ENCODE assay signal across 8 mouse cellular contexts in the genomic region with DNA sequence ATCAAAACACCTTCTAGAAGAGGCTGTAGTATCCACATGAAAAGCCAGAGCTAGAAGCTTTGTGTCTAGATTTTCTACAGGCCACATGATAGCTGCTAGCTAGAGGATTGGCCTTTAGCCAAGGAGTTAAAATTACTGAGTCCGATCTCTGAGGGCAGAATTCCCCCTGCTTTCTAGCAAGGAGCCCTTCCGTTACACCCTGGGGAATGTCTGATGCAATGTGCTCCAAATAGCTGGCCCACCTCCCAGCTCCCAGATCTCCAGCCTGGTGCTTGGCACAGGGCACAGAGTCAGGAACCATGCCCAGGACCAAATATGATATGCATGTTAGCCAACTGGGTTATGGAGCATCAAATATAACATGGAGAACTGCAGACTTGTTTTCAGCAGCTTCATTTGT.
DNase-seq lines count a peak whose midpoint lies in the region; ATAC-seq and TF ChIP-seq lines count a peak whose summit lies in the region.

No protein-coding gene starts in this region.

- no peak overlapping the region for H3K4me2 ChIP-seq in intestine, embryonic 14.5 days (ENCODE audit: low read length)
- no peak overlapping the region for H3K4me2 ChIP-seq in intestine, postnatal 0 days (replicated peaks; ENCODE audit: low read depth)
- H3K4me2 ChIP-seq in hindbrain, postnatal 0 days (ENCODE audit: low read depth, low read length), result no peak overlapping the region
- no peak overlapping the region for H3K4me2 ChIP-seq in lung, postnatal 0 days (replicated peaks; ENCODE audit: low read depth, low read length)

- no peaks in the 10 kb centered on the region for H3K9me3 ChIP-seq in intestine, embryonic 14.5 days (ENCODE audit: control insufficient read depth, low read length)
- H3K9me3 ChIP-seq in intestine, postnatal 0 days (ENCODE audit: control insufficient read depth), result no peaks in the 10 kb centered on the region
- no peaks in the 10 kb centered on the region for H3K9me3 ChIP-seq in hindbrain, postnatal 0 days (ENCODE audit: low read length)
- H3K9me3 ChIP-seq in lung, postnatal 0 days (ENCODE audit: low read length), result no peaks in the 10 kb centered on the region

- no peak for ATAC-seq in intestine, embryonic 14.5 days (replicated peaks; ENCODE audit: low FRiP score, low TSS enrichment, low read depth)
- ATAC-seq in intestine, postnatal 0 days, result no peak
- ATAC-seq in hindbrain, postnatal 0 days, result peak; percentile 87
- ATAC-seq in lung, postnatal 0 days, result peak; percentile 84

- TF ChIP-seq POLR2A in thymus, adult 2 months (IDR thresholded peaks at IDR 0.05; ENCODE audit: control insufficient read depth, extremely low read depth, insufficient read depth, low read length, poor library complexity), result no peak

- no peak overlapping the region for H3K9ac ChIP-seq in intestine, embryonic 14.5 days (ENCODE audit: low read length)
- H3K9ac ChIP-seq in intestine, postnatal 0 days (ENCODE audit: low read depth, low read length), result no peak overlapping the region
- H3K9ac ChIP-seq in hindbrain, postnatal 0 days (replicated peaks; ENCODE audit: low read length), result no peak overlapping the region
- no peak overlapping the region for H3K9ac ChIP-seq in lung, postnatal 0 days (replicated peaks; ENCODE audit: low read depth)

- no peaks in the 10 kb centered on the region for H3K27me3 ChIP-seq in intestine, embryonic 14.5 days (replicated peaks; ENCODE audit: control insufficient read depth, insufficient read depth, low read length)
- H3K27me3 ChIP-seq in intestine, postnatal 0 days (replicated peaks; ENCODE audit: control insufficient read depth, insufficient read depth, low read length), result no peaks in the 10 kb centered on the region
- H3K27me3 ChIP-seq in hindbrain, postnatal 0 days (ENCODE audit: insufficient read depth, low read length), result no peaks in the 10 kb centered on the region
- no peaks in the 10 kb centered on the region for H3K27me3 ChIP-seq in lung, postnatal 0 days (replicated peaks; ENCODE audit: insufficient read depth, low read length)
- no peaks in the 10 kb centered on the region for H3K27me3 ChIP-seq in thymus, adult 2 months (ENCODE audit: control insufficient read depth, insufficient read depth, low read length)

- no peaks in the 10 kb centered on the region for H3K36me3 ChIP-seq in intestine, embryonic 14.5 days (ENCODE audit: control insufficient read depth, insufficient read depth, low read length)
- no peaks in the 10 kb centered on the region for H3K36me3 ChIP-seq in intestine, postnatal 0 days (ENCODE audit: control insufficient read depth, insufficient read depth)
- no peaks in the 10 kb centered on the region; the same call in 1 of the 2 replicates for H3K36me3 ChIP-seq in hindbrain, postnatal 0 days (ENCODE audit: insufficient read depth, low read length)
- H3K36me3 ChIP-seq in lung, postnatal 0 days (ENCODE audit: insufficient read depth, low read length), result no peaks in the 10 kb centered on the region
- H3K36me3 ChIP-seq in thymus, adult 2 months (ENCODE audit: control insufficient read depth, insufficient read depth, low read length), result no peaks in the 10 kb centered on the region

- peaks cover 5% of the 10 kb centered on the region; the same call in 1 of the 2 replicates for H3K4me1 ChIP-seq in intestine, embryonic 14.5 days (replicated peaks; ENCODE audit: control insufficient read depth, insufficient read depth, low read length)
- no peaks in the 10 kb centered on the region for H3K4me1 ChIP-seq in intestine, postnatal 0 days (replicated peaks; ENCODE audit: control insufficient read depth, insufficient read depth, low read length)
- peaks cover 5% of the 10 kb centered on the region; the same call in 1 of the 2 replicates for H3K4me1 ChIP-seq in hindbrain, postnatal 0 days (ENCODE audit: insufficient read depth, low read length)
- H3K4me1 ChIP-seq in lung, postnatal 0 days (ENCODE audit: insufficient read depth, low read depth, low read length), result no peaks in the 10 kb centered on the region; the same call in 1 of the 2 replicates
- H3K4me1 ChIP-seq in thymus, adult 2 months (replicated peaks; ENCODE audit: control insufficient read depth, insufficient read depth, low read length), result no peaks in the 10 kb centered on the region

- H3K4me3 ChIP-seq in intestine, embryonic 14.5 days (ENCODE audit: low read depth, low read length), result no peak overlapping the region
- no peak overlapping the region for H3K4me3 ChIP-seq in intestine, postnatal 0 days (ENCODE audit: low read depth, low read length)
- H3K4me3 ChIP-seq in gastrocnemius, adult 2 months, result no peak overlapping the region
- H3K4me3 ChIP-seq in hindbrain, postnatal 0 days (ENCODE audit: low read length), result no peak overlapping the region
- H3K4me3 ChIP-seq in lung, postnatal 0 days (ENCODE audit: low read depth, low read length), result no peak overlapping the region
- H3K4me3 ChIP-seq in thymus, adult 2 months (ENCODE audit: control insufficient read depth, insufficient read depth, low read length), result no peak overlapping the region

- no peak for DNase-seq in intestine, embryonic 14.5 days (ENCODE audit: low spot score)
- peak; percentile 79 for DNase-seq in adrenal gland, postnatal 14 days
- peak; percentile 87 for DNase-seq in gastrocnemius, adult 2 months
- peak; percentile 90 for DNase-seq in hindbrain, postnatal 0 days (ENCODE audit: low spot score)
- peak; percentile 79 for DNase-seq in lung, postnatal 0 days (ENCODE audit: low spot score)
- no peak for DNase-seq in thymus, adult 2 months
- DNase-seq in c-Kit-positive CD71-positive TER-119-positive erythroid progenitor cells, embryonic 14.5 days (ENCODE audit: low spot score), result no peak

- peak; percentile 45; the same call in 1 of the 2 replicates for TF ChIP-seq EP300 in lung, postnatal 0 days (IDR thresholded peaks at IDR 0.05)

- peak overlapping the region; percentile 34; the same call in 1 of the 2 replicates for H3K27ac ChIP-seq in intestine, embryonic 14.5 days (ENCODE audit: low read depth)
- H3K27ac ChIP-seq in intestine, postnatal 0 days (ENCODE audit: low read depth, low read length), result no peak overlapping the region
- peak overlapping the region; percentile 16; the same call in 1 of the 2 replicates for H3K27ac ChIP-seq in gastrocnemius, adult 2 months
- H3K27ac ChIP-seq in hindbrain, postnatal 0 days, result peak overlapping the region; percentile 42; the same call in 1 of the 2 replicates
- H3K27ac ChIP-seq in lung, postnatal 0 days (ENCODE audit: low read length), result no peak overlapping the region
- H3K27ac ChIP-seq in thymus, adult 2 months (ENCODE audit: control insufficient read depth, insufficient read depth, low read length), result no peak overlapping the region

- no peak for TF ChIP-seq CTCF in intestine, postnatal 0 days (IDR thresholded peaks at IDR 0.05; ENCODE audit: low read depth)
- no peak for TF ChIP-seq CTCF in gastrocnemius, adult 2 months (IDR thresholded peaks at IDR 0.05)
- TF ChIP-seq CTCF in hindbrain, postnatal 0 days (IDR thresholded peaks at IDR 0.05; ENCODE audit: low read depth), result no peak
- TF ChIP-seq CTCF in lung, postnatal 0 days (IDR thresholded peaks at IDR 0.05), result no peak
- no peak for TF ChIP-seq CTCF in thymus, adult 2 months (IDR thresholded peaks at IDR 0.05; ENCODE audit: borderline replicate concordance, control insufficient read depth, extremely low read depth, insufficient read depth, low read length, poor library complexity)

- WGBS in intestine, embryonic 14.5 days, result 30% methylated on average over 2 of the region's 2 CpGs
- 50% methylated on average over 2 of the region's 2 CpGs for WGBS in intestine, postnatal 0 days
- WGBS in hindbrain, postnatal 0 days, result 11% methylated on average over 2 of the region's 2 CpGs
- WGBS in lung, postnatal 0 days, result 8% methylated on average over 2 of the region's 2 CpGs
- 89% methylated on average over 2 of the region's 2 CpGs for WGBS in thymus, adult 2 months

- intact Hi-C loops in gastrocnemius, adult 2 months (cut with DNase I), result no loop called here

Comparison
In these comparisons a context has a peak if more than half of its experiments do, and no peak if none do; other contexts are left out.
1. H3K27ac ChIP-seq: peak in intestine, embryonic 14.5 days (single experiment), gastrocnemius, adult 2 months (single experiment) and hindbrain, postnatal 0 days (single experiment); none in intestine, postnatal 0 days (single experiment), lung, postnatal 0 days (single experiment) and thymus, adult 2 months (single experiment).
2. ATAC-seq: peak in hindbrain, postnatal 0 days (single experiment) and lung, postnatal 0 days (single experiment); none in intestine, embryonic 14.5 days (single experiment) and intestine, postnatal 0 days (single experiment).
3. DNase-seq: peak in adrenal gland, postnatal 14 days (single experiment), gastrocnemius, adult 2 months (single experiment), hindbrain, postnatal 0 days (single experiment) and lung, postnatal 0 days (single experiment); none in intestine, embryonic 14.5 days (single experiment), thymus, adult 2 months (single experiment) and c-Kit-positive CD71-positive TER-119-positive erythroid progenitor cells, embryonic 14.5 days (single experiment).